Mouse (Mus musculus): ENCODE results near the gene Cdkn2aipnl.
A peak's percentile ranks its signal among the peaks of the same experiment; 100 is the strongest.

Cdkn2aipnl gene

GRCm38 (mm10) chr11:51967443-51968401 lies at the start of gene Cdkn2aipnl:
Cdkn2aipnl (plus strand) TSS chr11:51967661.
- DNase-seq, result peak; percentile 94

- DNase-seq, result no peak
These were observed 49.5 kb upstream of the Cdkn2aipnl start for GRCm38 (mm10) chr11:51917951-51918350.

GRCm38 (mm10) chr11:51918576-51918975 lies 48.9 kb upstream of the Cdkn2aipnl start:
- no peak for DNase-seq

GRCm38 (mm10) chr11:51921355-51922125 lies 45.9 kb upstream of the Cdkn2aipnl start:
- no peak for DNase-seq

GRCm38 (mm10) chr11:51922421-51922841 lies 45.0 kb upstream of the Cdkn2aipnl start:
- DNase-seq, result no peak

GRCm38 (mm10) chr11:51925595-51925994 lies 41.9 kb upstream of the Cdkn2aipnl start:
- no peak for DNase-seq

- no peak for DNase-seq
These were observed 41.1 kb upstream of the Cdkn2aipnl start for GRCm38 (mm10) chr11:51926385-51926784.

- DNase-seq, result no peak
These were observed 40.4 kb upstream of the Cdkn2aipnl start for GRCm38 (mm10) chr11:51927106-51927505.

GRCm38 (mm10) chr11:51931138-51931537 lies 36.3 kb upstream of the Cdkn2aipnl start:
- DNase-seq, result no peak

- no peak for DNase-seq
These were observed 35.7 kb upstream of the Cdkn2aipnl start for GRCm38 (mm10) chr11:51931790-51932189.

- DNase-seq, result no peak
These were observed 33.2 kb upstream of the Cdkn2aipnl start for GRCm38 (mm10) chr11:51934230-51934629.

- DNase-seq, result no peak
These were observed 31.6 kb upstream of the Cdkn2aipnl start for GRCm38 (mm10) chr11:51935636-51936434.

- DNase-seq, result no peak
These were observed 30.1 kb upstream of the Cdkn2aipnl start for GRCm38 (mm10) chr11:51937361-51937781.

GRCm38 (mm10) chr11:51938817-51939589 lies 28.5 kb upstream of the Cdkn2aipnl start:
- DNase-seq, result no peak

- DNase-seq, result no peak
These were observed 27.9 kb upstream of the Cdkn2aipnl start for GRCm38 (mm10) chr11:51939590-51939955.

- DNase-seq, result no peak
These were observed 26.9 kb upstream of the Cdkn2aipnl start for GRCm38 (mm10) chr11:51940511-51940955.

- no peak for DNase-seq
These were observed 24.6 kb upstream of the Cdkn2aipnl start for GRCm38 (mm10) chr11:51942602-51943499.

- DNase-seq, result no peak
These were observed 24.0 kb upstream of the Cdkn2aipnl start for GRCm38 (mm10) chr11:51943500-51943841.

GRCm38 (mm10) chr11:51944239-51944638 lies 23.2 kb upstream of the Cdkn2aipnl start:
- DNase-seq, result no peak

- no peak for DNase-seq
These were observed 21.9 kb upstream of the Cdkn2aipnl start for GRCm38 (mm10) chr11:51945548-51945947.

GRCm38 (mm10) chr11:51946144-51946543 lies 21.3 kb upstream of the Cdkn2aipnl start:
- no peak for DNase-seq

Data from cerebellum, adult 9-10 months (tissue).